Mouse (Mus musculus): ENCODE measurements around the gene Sidt2. TPM values are rescaled to one million over a fixed set of nuclear protein-coding genes. Genes with fewer than 3 reads are reported as not detected.

Sidt2 gene
- total RNA-seq (2014; fragmentation: Nextera tagmentation) (31.0 and 57.9 TPM in 2 replicates), total RNA-seq (2017) (18.7 and 29.3 TPM in 2 replicates)

DNA sequence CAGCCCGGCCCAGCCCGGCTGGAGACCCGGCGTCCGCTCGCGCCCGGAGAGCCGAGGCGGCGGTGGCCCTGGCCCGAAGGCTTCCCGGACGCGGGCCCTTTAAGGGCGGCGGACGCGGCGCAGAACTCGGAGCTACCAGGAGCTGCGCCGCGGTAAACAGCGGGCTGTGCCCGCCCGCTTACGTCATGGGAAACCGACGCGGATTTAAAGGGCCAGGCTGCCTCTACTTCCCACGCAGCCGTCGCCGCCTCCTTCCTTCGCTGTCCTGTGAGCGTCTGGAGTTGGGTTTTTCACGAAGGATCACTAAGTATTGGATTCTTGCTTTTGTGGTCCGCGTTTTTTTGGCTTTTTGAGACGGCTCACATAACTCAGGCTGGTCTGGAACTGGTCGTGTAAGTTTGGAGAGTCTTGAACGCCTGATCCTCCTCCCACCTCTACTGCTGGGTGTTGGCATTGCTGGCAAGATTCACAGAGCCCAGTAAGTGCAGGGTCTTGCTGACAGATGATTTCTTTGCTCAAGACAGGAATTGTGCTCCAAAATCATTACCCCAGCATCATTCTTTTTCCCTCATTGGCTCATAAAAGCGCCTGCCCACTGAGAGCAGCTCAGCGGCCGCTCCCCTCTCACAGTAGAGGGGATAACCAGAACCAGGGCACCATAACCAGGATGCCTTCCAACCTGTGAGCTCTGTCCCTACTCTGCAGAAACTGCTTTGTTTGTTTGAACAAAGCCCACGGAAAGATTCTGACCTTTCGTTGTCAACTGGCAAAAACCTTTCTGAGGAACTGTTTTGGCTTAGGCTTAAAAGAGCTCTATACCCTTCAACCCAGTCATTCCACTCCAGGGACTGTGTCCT is at the start of gene Sidt2:
TSS of gene Sidt2 (minus strand) at position 152 of the 857 bp plus-strand sequence.
- ATAC-seq (replicated peaks; ENCODE audit: poor library complexity, severe bottlenecking) = peak; percentile 55

- no peak for ATAC-seq (replicated peaks; ENCODE audit: poor library complexity, severe bottlenecking)
Measured at GRCm38 (mm10) chr9:46004529-46004928, 49.5 kb upstream of the Sidt2 start.

DNA sequence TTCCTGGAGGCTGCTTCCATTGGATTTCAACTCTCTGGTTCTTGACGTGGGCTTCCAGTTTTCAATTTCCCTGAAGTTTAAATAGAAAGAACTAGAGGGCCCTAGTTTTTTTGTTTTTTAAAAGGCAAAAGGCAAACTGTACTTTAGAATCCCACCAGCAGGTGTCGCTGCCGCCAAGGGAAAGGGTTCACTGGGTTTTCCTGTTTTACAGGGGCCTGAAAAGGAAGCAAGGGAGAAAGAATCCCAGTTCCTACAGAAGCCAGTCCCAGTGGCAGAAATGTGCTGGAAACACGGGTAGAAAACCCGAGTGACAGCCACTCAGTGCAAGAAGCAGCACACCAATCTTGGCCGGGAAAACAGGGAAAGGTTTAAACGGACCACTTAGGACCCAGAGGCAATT is 48.7 kb upstream of the Sidt2 start:
- ATAC-seq (replicated peaks; ENCODE audit: poor library complexity, severe bottlenecking) = peak; percentile 44; the same call in 1 of the 2 replicates

DNA sequence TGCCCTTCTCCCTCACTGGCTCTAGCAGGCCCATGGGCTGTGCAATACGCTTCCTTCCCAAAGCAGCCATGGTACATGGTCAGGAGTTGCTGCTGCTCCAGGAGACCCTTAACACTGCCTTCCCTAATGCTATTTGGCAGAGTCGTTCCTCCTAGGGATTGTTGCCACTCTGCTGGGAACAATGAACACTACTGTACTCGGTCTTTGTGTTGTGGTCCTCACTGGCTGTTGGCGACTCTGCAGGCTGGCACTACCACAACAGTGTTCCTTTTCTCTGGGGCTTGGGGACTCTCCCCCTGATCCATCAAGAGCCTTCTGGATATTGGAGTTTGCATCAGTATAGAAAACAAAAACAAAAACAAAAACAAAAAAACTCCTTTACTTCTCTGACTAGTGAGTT is 44.0 kb upstream of the Sidt2 start:
- no peak for ATAC-seq (replicated peaks; ENCODE audit: poor library complexity, severe bottlenecking)

GRCm38 (mm10) chr9:45985229-45985567 is 30.1 kb upstream of the Sidt2 start:
- ATAC-seq (replicated peaks; ENCODE audit: poor library complexity, severe bottlenecking) = peak; percentile 47; the same call in 1 of the 2 replicates

DNA sequence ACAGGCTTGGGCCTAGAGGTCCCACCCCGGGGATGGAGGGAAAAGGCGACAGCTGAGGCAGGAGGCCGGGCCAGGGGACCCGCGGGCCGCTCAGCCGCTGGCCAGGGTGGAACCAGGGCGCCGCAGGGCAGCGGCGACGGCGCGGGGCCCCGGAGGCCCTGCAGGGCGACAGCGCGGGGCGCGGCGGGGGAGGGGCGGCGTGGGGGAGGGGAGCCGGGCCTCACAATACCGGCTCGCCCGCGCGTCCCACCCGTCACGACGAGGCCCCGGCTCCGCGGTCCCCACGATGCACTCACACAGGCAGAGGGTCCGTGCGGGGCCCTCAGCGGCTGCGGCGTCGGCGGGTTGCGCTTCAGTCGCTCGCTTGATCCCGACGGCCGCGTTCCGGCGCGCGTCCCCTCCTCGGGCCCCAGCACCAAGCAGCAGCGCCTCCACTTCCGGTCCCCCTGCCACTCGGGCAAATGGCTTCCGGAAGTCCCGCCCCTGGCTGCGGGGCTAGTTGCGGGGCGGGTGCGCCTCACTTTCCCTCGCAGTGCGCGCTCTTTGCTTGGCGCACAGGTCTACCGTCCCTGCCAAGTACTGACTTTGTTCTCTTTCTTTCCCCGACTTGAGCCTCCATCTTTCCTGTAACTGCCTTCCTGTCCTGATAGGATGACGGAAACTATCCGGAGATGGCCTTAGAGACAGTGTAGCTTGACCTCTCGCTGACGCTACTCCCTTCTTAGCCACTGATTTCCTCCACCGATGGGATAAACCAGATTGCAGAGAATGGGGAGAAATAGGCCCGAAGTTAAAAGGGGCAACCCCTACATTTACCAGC is 29.6 kb upstream of the Sidt2 start:
- ATAC-seq (replicated peaks; ENCODE audit: poor library complexity, severe bottlenecking) = peak; percentile 87

DNA sequence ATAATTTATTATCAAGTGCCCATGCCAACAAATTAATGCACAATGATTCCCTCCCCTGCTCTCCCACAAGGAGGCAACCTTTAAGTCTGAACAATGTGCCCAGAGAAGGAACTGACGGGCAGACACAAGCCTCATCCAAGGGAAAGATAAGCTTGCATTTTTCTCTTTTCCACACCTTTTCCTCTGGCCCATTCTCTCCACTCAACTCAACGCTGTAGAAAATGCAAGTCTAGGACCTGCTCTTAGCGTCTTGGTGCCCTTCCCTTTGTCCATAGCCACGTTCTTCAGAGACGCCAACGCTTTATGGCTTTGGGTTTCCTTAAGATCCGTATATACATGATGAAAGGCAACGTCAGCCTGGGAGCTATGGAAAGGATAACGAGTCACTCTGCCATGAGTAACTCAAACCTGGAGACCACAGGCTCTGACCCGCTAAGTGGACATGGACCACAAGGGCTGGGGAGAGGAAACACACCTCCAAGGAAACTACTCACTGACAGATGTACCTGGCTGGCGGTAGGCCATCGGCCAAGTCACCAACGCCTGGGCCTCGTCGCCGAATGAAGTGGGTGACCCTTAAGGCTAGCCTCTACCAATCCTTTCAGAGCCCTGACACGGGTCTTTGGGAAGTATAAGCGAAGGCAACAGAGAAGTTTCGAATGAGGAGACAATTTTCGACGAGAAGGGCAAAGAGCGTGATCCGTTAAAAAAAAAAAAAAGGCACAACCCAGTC is 28.8 kb upstream of the Sidt2 start:
- peak; percentile 34; the same call in 1 of the 2 replicates for ATAC-seq (replicated peaks; ENCODE audit: poor library complexity, severe bottlenecking)

DNA sequence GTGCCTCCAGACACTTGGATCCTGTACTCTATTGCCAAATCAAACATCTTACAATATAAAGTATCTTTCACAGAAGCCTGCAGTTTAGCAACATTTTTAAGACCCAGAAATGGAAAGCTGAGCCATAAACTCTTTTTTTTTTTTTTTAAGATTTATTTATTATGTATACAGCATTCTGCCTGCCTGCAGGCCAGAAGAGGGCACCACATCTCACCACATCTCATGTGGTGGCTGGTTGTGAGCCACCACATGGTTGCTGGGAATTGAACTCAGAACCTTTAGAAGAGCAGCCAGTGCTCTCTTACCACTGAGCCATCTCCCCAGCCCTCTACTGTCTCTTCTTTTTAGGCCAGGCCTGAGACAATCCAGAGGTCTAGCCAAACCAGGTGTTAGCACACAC is 26.3 kb upstream of the Sidt2 start:
- ATAC-seq (replicated peaks; ENCODE audit: poor library complexity, severe bottlenecking) = no peak

- ATAC-seq (replicated peaks; ENCODE audit: poor library complexity, severe bottlenecking) = no peak
Measured at GRCm38 (mm10) chr9:45980611-45981010, 25.6 kb upstream of the Sidt2 start.

- no peak for ATAC-seq (replicated peaks; ENCODE audit: poor library complexity, severe bottlenecking)
Measured at GRCm38 (mm10) chr9:45979778-45980177, 24.7 kb upstream of the Sidt2 start.

GRCm38 (mm10) chr9:45976884-45977283 is 21.8 kb upstream of the Sidt2 start:
- ATAC-seq (replicated peaks; ENCODE audit: poor library complexity, severe bottlenecking) = no peak

- no peak for ATAC-seq (replicated peaks; ENCODE audit: poor library complexity, severe bottlenecking)
Measured at GRCm38 (mm10) chr9:45963577-45963976, 8.5 kb upstream of the Sidt2 start.

- ATAC-seq (replicated peaks; ENCODE audit: poor library complexity, severe bottlenecking) = peak; percentile 74
Measured at GRCm38 (mm10) chr9:45961855-45962254, 6.8 kb upstream of the Sidt2 start.

- peak; percentile 73 for ATAC-seq (replicated peaks; ENCODE audit: poor library complexity, severe bottlenecking)
Measured at GRCm38 (mm10) chr9:45959661-45960060, 4.6 kb upstream of the Sidt2 start.

DNA sequence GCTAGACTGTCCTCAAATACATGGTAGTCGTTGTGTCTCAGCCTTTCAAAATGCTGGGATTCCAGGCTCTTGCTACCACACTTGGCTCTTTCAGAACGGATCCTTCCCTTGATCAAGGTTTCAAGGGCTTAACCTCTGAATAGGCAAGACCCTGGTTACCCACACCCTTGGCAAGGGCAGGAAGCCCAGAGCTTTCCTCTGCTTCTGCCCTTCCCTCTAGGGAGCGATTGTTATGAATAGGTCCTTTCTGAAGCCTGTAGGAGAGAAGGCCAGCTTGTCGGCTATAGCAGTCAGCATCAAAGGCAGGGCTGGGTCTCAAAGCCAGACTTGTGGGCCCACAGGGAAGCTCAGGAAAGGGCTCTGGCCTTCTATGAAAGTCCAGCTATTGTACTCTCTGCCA is 3.8 kb upstream of the Sidt2 start:
- ATAC-seq (replicated peaks; ENCODE audit: poor library complexity, severe bottlenecking) = no peak

GRCm38 (mm10) chr9:45958023-45958670 is 3.1 kb upstream of the Sidt2 start:
- no peak for ATAC-seq (replicated peaks; ENCODE audit: poor library complexity, severe bottlenecking)

- ATAC-seq (replicated peaks; ENCODE audit: poor library complexity, severe bottlenecking) = peak; percentile 12; the same call in 1 of the 2 replicates
Measured at GRCm38 (mm10) chr9:45954294-45955106, 558 bp downstream of the Sidt2 start.

- ATAC-seq (replicated peaks; ENCODE audit: poor library complexity, severe bottlenecking) = peak; percentile 54
Measured at GRCm38 (mm10) chr9:45953511-45954293, 1.4 kb downstream of the Sidt2 start.
